Mouse (Mus musculus): ENCODE data around the gene Glmn.

Gene Glmn

GRCm38 (mm10) chr5:107518602-107519001 lies 79.1 kb downstream of the Glmn start:
- DNase-seq (ENCODE audit: low read depth, low spot score) = no peak

- no peak for DNase-seq (ENCODE audit: low read depth, low spot score)
Observed at GRCm38 (mm10) chr5:107516087-107516486, 81.6 kb downstream of the Glmn start.

GRCm38 (mm10) chr5:107515453-107515852 lies 82.2 kb downstream of the Glmn start:
- DNase-seq (ENCODE audit: low read depth, low spot score) = no peak

GRCm38 (mm10) chr5:107513583-107513982 lies 84.1 kb downstream of the Glmn start:
- peak; percentile 81 for DNase-seq (ENCODE audit: low read depth, low spot score)

GRCm38 (mm10) chr5:107511326-107511725 lies 86.4 kb downstream of the Glmn start:
- no peak for DNase-seq (ENCODE audit: low read depth, low spot score)

- DNase-seq (ENCODE audit: low read depth, low spot score) = no peak
Observed at GRCm38 (mm10) chr5:107510503-107510902, 87.2 kb downstream of the Glmn start.

- no peak for DNase-seq (ENCODE audit: low read depth, low spot score)
Observed at GRCm38 (mm10) chr5:107507321-107507720, 90.4 kb downstream of the Glmn start, which contains the start of gene Gm42669. Gene Gm42669 (plus strand): TSS chr5:107507621.

- DNase-seq (ENCODE audit: low read depth, low spot score) = no peak
Observed at GRCm38 (mm10) chr5:107500741-107501140, 96.9 kb downstream of the Glmn start.

- DNase-seq (ENCODE audit: low read depth, low spot score) = no peak
Observed at GRCm38 (mm10) chr5:107499891-107500535, 97.7 kb downstream of the Glmn start.
